Mouse (Mus musculus) adrenal gland, adult 2 months (tissue): ENCODE measurements around the gene Mroh9. TPM values are rescaled to one million over a fixed set of nuclear protein-coding genes. Genes with fewer than 3 reads are reported as not detected.
A peak's percentile ranks its signal among the peaks of the same experiment; 100 is the strongest.

Experiments used
- DNase-seq: peaks from one replicate; pipeline ENCODE4 v3.0.0; 2021
- long read RNA-seq: library from polyadenylated mRNA; stranded (forward); transcript quantifications from one replicate; pipeline ENCODE4 v2.0.0, GENCODE M21; 2021
- polyA plus RNA-seq: library from polyadenylated mRNA; depleted of rRNA; stranded (reverse); fragments of >200 nt; gene quantifications from 2 replicates; pipeline ENCODE4 v1.2.3, GENCODE M21; 2012; rRNA removed
- total RNA-seq, 2 experiments: library from RNA; stranded (reverse); gene quantifications; 2 replicates each; pipeline ENCODE4 v1.2.3; 2021

The Mroh9 gene
- total RNA-seq, result not detected
- not detected in 2 replicates for polyA plus RNA-seq
- long read RNA-seq, result 0 reads

GRCm38 (mm10) chr1:163085570-163085969, at the start of gene Mroh9:
Gene Mroh9, minus strand, starts transcription at chr1:163085670.
- DNase-seq, result no peak

- no peak for DNase-seq
Observed at GRCm38 (mm10) chr1:163129976-163130375, 44.5 kb upstream of the Mroh9 start.

GRCm38 (mm10) chr1:163129129-163129900, 43.8 kb upstream of the Mroh9 start:
- DNase-seq, result no peak

- no peak for DNase-seq
Observed at GRCm38 (mm10) chr1:163126175-163126881, 40.9 kb upstream of the Mroh9 start.

- no peak for DNase-seq
Observed at GRCm38 (mm10) chr1:163122414-163122813, 36.9 kb upstream of the Mroh9 start.

GRCm38 (mm10) chr1:163113461-163114174, 28.1 kb upstream of the Mroh9 start:
- no peak for DNase-seq

- DNase-seq, result no peak
Observed at GRCm38 (mm10) chr1:163112482-163113164, 27.2 kb upstream of the Mroh9 start.

- no peak for DNase-seq
Observed at GRCm38 (mm10) chr1:163104960-163105359, 19.5 kb upstream of the Mroh9 start.

GRCm38 (mm10) chr1:163091438-163092155, 6.1 kb upstream of the Mroh9 start:
- peak; percentile 11 for DNase-seq

- peak; percentile 51 for DNase-seq
Observed at GRCm38 (mm10) chr1:163070502-163070901, 15.0 kb downstream of the Mroh9 start.

GRCm38 (mm10) chr1:163060381-163060780, 25.1 kb downstream of the Mroh9 start:
- peak; percentile 3 for DNase-seq

GRCm38 (mm10) chr1:163057363-163057762, 28.1 kb downstream of the Mroh9 start:
- peak; percentile 5 for DNase-seq

GRCm38 (mm10) chr1:163055629-163056028, 29.8 kb downstream of the Mroh9 start:
- no peak for DNase-seq

GRCm38 (mm10) chr1:163023075-163023474, 62.4 kb downstream of the Mroh9 start:
- no peak for DNase-seq

- no peak for DNase-seq
Observed at GRCm38 (mm10) chr1:163009220-163009619, 76.2 kb downstream of the Mroh9 start.

GRCm38 (mm10) chr1:163003496-163003895, 82.0 kb downstream of the Mroh9 start:
- DNase-seq, result no peak

GRCm38 (mm10) chr1:163001271-163001829, 84.1 kb downstream of the Mroh9 start:
- DNase-seq, result no peak

- DNase-seq, result no peak
Observed at GRCm38 (mm10) chr1:162987546-162987945, 97.9 kb downstream of the Mroh9 start.

- DNase-seq, result no peak
Observed at GRCm38 (mm10) chr1:162986777-162987176, 98.7 kb downstream of the Mroh9 start.

- DNase-seq, result no peak
Observed at GRCm38 (mm10) chr1:162986121-162986748, 99.2 kb downstream of the Mroh9 start.

- no peak for DNase-seq
Observed at GRCm38 (mm10) chr1:162984428-162984827, 101.0 kb downstream of the Mroh9 start, which contains the start of gene Fmo3. Gene Fmo3, minus strand, starts transcription at chr1:162984528.
